21 mouse cellular contexts compared by ENCODE assay signal in the genomic region with DNA sequence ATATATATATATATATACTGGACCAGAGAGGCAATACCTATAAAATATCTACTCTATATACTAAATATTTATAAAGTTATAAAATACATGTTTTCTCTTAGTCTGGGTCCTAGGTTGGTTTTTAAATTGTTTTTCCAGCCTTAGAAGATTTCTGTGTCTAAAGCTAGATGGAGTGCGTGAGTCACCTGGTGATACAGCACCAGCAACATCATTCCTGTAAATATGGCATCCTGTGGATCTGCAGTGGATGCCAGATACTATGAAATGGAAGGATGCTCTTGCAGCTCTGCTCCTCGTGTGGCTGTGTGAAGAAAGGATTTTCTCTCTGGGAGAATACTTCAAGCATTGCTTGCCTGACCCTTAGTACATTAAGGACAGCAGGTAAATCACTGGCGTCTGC.
DNase-seq lines count a peak whose midpoint lies in the region; ATAC-seq and TF ChIP-seq lines count a peak whose summit lies in the region.
"Had no signal": no experiment of that assay in that cellular context is flagged by ENCODE, and none has a peak within 500 bp of the region (broad histone marks: within the 10 kb centered on the region; RNA-seq: fewer than 3 reads in every experiment).

No protein-coding gene starts in this region.

- no peak; the same call in 1 of the 2 replicates for TF ChIP-seq RAD21 in MEL (IDR thresholded peaks at IDR 0.05; ENCODE audit: low read depth, low read length)

- H3K36me3 ChIP-seq in lung, embryonic 14.5 days (ENCODE audit: insufficient read depth) = no peaks in the 10 kb centered on the region
- H3K36me3 ChIP-seq in MEL (ENCODE audit: control insufficient read depth in 1 of 2, insufficient read depth in 2 of 2, low read length in 2 of 2) = 0 out of 4 replicates have a peak, but pooled peaks cover 0 to 2% of the 10 kb centered on the region in 2 experiments
- no peaks in the 10 kb centered on the region for H3K36me3 ChIP-seq in kidney, embryonic 14.5 days (ENCODE audit: control insufficient read depth, insufficient read depth, low read length)
- H3K36me3 ChIP-seq: embryonic facial prominence, embryonic 12.5 days; embryonic facial prominence, embryonic 15.5 days; hindbrain, embryonic 13.5 days had no signal

- H3K27me3 ChIP-seq in lung, embryonic 14.5 days (ENCODE audit: insufficient read depth, low read length) = no peaks in the 10 kb centered on the region
- H3K27me3 ChIP-seq in MEL (ENCODE audit: control insufficient read depth in 1 of 2, insufficient read depth in 2 of 2, low read length in 2 of 2) = no peaks in the 10 kb centered on the region
- no peaks in the 10 kb centered on the region for H3K27me3 ChIP-seq in kidney, embryonic 14.5 days (ENCODE audit: control insufficient read depth, insufficient read depth, low read length)
- H3K27me3 ChIP-seq: embryonic facial prominence, embryonic 12.5 days; embryonic facial prominence, embryonic 15.5 days; hindbrain, embryonic 13.5 days had no signal

- H3K9me3 ChIP-seq in lung, embryonic 14.5 days (ENCODE audit: low read depth, low read length) = no peaks in the 10 kb centered on the region
- no peaks in the 10 kb centered on the region for H3K9me3 ChIP-seq in MEL (replicated peaks; ENCODE audit: insufficient read depth, low read length)
- no peaks in the 10 kb centered on the region for H3K9me3 ChIP-seq in kidney, embryonic 14.5 days (ENCODE audit: control insufficient read depth, low read length)
- H3K9me3 ChIP-seq: embryonic facial prominence, embryonic 12.5 days; embryonic facial prominence, embryonic 15.5 days; hindbrain, embryonic 13.5 days had no signal

- no peak for TF ChIP-seq POLR2A in MEL (IDR thresholded peaks at IDR 0.05; ENCODE audit: control insufficient read depth in 1 of 2, insufficient read depth in 1 of 2, low read depth in 1 of 2, low read length in 2 of 2, poor library complexity in 1 of 2)
- no peak for TF ChIP-seq POLR2A in brain, embryonic 14.5 days (IDR thresholded peaks at IDR 0.05; ENCODE audit: borderline replicate concordance, extremely low read depth, insufficient read depth, insufficient read length, poor library complexity, severe bottlenecking)

- no peak overlapping the region for H3K4me3 ChIP-seq in lung, embryonic 14.5 days (ENCODE audit: low read depth, low read length)
- H3K4me3 ChIP-seq in MEL (ENCODE audit: control insufficient read depth in 1 of 2, insufficient read depth in 1 of 2, low read depth in 2 of 2, low read length in 2 of 2) = peak overlapping the region; percentile 49 to 89
- no peak overlapping the region for H3K4me3 ChIP-seq in kidney, embryonic 14.5 days (ENCODE audit: low read length)
- H3K4me3 ChIP-seq: embryonic facial prominence, embryonic 12.5 days; embryonic facial prominence, embryonic 15.5 days; hindbrain, embryonic 13.5 days had no signal

- ATAC-seq in lung, embryonic 14.5 days (ENCODE audit: insufficient read depth) = no peak
- no peak for ATAC-seq in kidney, embryonic 14.5 days (ENCODE audit: low FRiP score, low TSS enrichment)
- ATAC-seq: forebrain, embryonic 14.5 days; hindbrain, embryonic 16.5 days; inflammation-experienced regulatory T-cells, adult 6 months; intestine, embryonic 16.5 days had no signal

- H3K4me1 ChIP-seq in lung, embryonic 14.5 days (ENCODE audit: insufficient read depth) = no peaks in the 10 kb centered on the region
- no peaks in the 10 kb centered on the region for H3K4me1 ChIP-seq in MEL (ENCODE audit: control insufficient read depth in 1 of 2, insufficient read depth in 2 of 2, low read length in 2 of 2)
- H3K4me1 ChIP-seq in kidney, embryonic 14.5 days (ENCODE audit: control insufficient read depth, insufficient read depth, low read length) = no peaks in the 10 kb centered on the region
- H3K4me1 ChIP-seq: hindbrain, embryonic 13.5 days had no signal

- no peaks in the 10 kb centered on the region for H3K79me2 ChIP-seq in MEL (ENCODE audit: control insufficient read depth, insufficient read depth, low read length, poor library complexity)

- no peak for DNase-seq in lung, embryonic 14.5 days
- no peak for DNase-seq in lung, postnatal 25 days (ENCODE audit: low spot score)
- DNase-seq in 3T3-L1 (ENCODE audit: low read depth, low spot score) (peak; percentile 43), MEL (ENCODE audit: low read depth, low spot score) (peak; percentile 30)
- peak; percentile 28 for DNase-seq in brain, embryonic 14.5 days (ENCODE audit: low read depth)
- DNase-seq: adrenal gland, adult 2 months; adrenal gland, postnatal 14 days; cerebellum, adult 2 months; cerebellum, adult 9-11 months; cerebellum, postnatal 25 days; gastrocnemius, postnatal 10 days; heart, adult 11 months had no signal

- H3K27ac ChIP-seq in lung, embryonic 14.5 days (ENCODE audit: low read depth) = no peak overlapping the region
- peak overlapping the region; percentile 22 for H3K27ac ChIP-seq in MEL (ENCODE audit: control insufficient read depth, low read depth, low read length)
- no peak overlapping the region for H3K27ac ChIP-seq in kidney, embryonic 14.5 days (ENCODE audit: low read depth, low read length)
- H3K27ac ChIP-seq: embryonic facial prominence, embryonic 12.5 days; embryonic facial prominence, embryonic 15.5 days; hindbrain, embryonic 13.5 days had no signal

- H3K9ac ChIP-seq in lung, embryonic 14.5 days = no peak overlapping the region
- peak overlapping the region; percentile 31 for H3K9ac ChIP-seq in MEL (ENCODE audit: control insufficient read depth, low read depth, low read length, poor library complexity, severe bottlenecking)
- H3K9ac ChIP-seq in kidney, embryonic 14.5 days (ENCODE audit: low read depth, low read length) = no peak overlapping the region
- H3K9ac ChIP-seq: embryonic facial prominence, embryonic 12.5 days; embryonic facial prominence, embryonic 15.5 days; hindbrain, embryonic 13.5 days had no signal

- 0 out of 2 replicates have a peak, but pooled peaks have one; percentile 1 for TF ChIP-seq CTCF in lung, embryonic 14.5 days (IDR thresholded peaks at IDR 0.05; ENCODE audit: low read depth)
- TF ChIP-seq CTCF in MEL (IDR thresholded peaks at IDR 0.05 in 2 of 3, conservative IDR thresholded peaks at IDR 0.05 in 1 of 3; ENCODE audit: control insufficient read depth in 1 of 3, insufficient read depth in 1 of 3, low read depth in 2 of 3, low read length in 3 of 3, poor library complexity in 1 of 3, severe bottlenecking in 1 of 3) = no peak
- TF ChIP-seq CTCF in brain, embryonic 14.5 days (IDR thresholded peaks at IDR 0.05; ENCODE audit: borderline replicate concordance, extremely low read depth, insufficient read depth, insufficient read length) = no peak

- TF ChIP-seq EP300 in MEL (IDR thresholded peaks at IDR 0.05; ENCODE audit: low read depth in 1 of 2, low read length in 2 of 2) = no peak

- H3K4me2 ChIP-seq in lung, embryonic 14.5 days = no peak overlapping the region
- no peak overlapping the region for H3K4me2 ChIP-seq in kidney, embryonic 14.5 days (replicated peaks; ENCODE audit: low read depth, low read length)
- H3K4me2 ChIP-seq: embryonic facial prominence, embryonic 12.5 days; embryonic facial prominence, embryonic 15.5 days; heart, embryonic 11.5 days; hindbrain, embryonic 13.5 days had no signal

- 74% methylated on average over 3 of the region's 3 CpGs for WGBS in lung, embryonic 14.5 days
- 67% methylated on average over 3 of the region's 3 CpGs for WGBS in kidney, embryonic 14.5 days

TF ChIP-seq in MEL, 35 proteins besides CTCF, POLR2A, EP300 and RAD21:
- 0 out of 2 replicates have a peak, but pooled peaks have one; percentile 4 for TF ChIP-seq SMC3 (IDR thresholded peaks at IDR 0.05; ENCODE audit: low read depth, low read length)
- no peak for TF ChIP-seq MYB (IDR thresholded peaks at IDR 0.05; ENCODE audit: low read depth, low read length)
- no peak for TF ChIP-seq ZKSCAN1 (IDR thresholded peaks at IDR 0.05; ENCODE audit: low read depth, low read length)
- no peak for TF ChIP-seq ELF1 (IDR thresholded peaks at IDR 0.05; ENCODE audit: low read depth, low read length)
- TF ChIP-seq USF2 (IDR thresholded peaks at IDR 0.05; ENCODE audit: borderline replicate concordance in 1 of 2, insufficient read depth in 1 of 2, low read depth in 1 of 2, low read length in 2 of 2) = no peak
- no peak for TF ChIP-seq TCF12 (IDR thresholded peaks at IDR 0.05; ENCODE audit: low read depth, low read length)
- no peak for TF ChIP-seq MAZ (IDR thresholded peaks at IDR 0.05; ENCODE audit: low read depth, low read length)
- no peak for TF ChIP-seq NELFE (IDR thresholded peaks at IDR 0.05; ENCODE audit: low read depth, low read length)

Comparison
In these comparisons a context has a peak if more than half of its experiments do, and no peak if none do; other contexts are left out.
1. DNase-seq: peak in 3T3-L1 (single experiment), MEL (single experiment) and brain, embryonic 14.5 days (single experiment); none in lung, embryonic 14.5 days (single experiment) and lung, postnatal 25 days (single experiment).
2. H3K4me3 ChIP-seq: peak in MEL (2 of 2); none in lung, embryonic 14.5 days (single experiment) and kidney, embryonic 14.5 days (single experiment).